Mouse (Mus musculus) spleen, adult 2 months (tissue): Measurements from ENCODE around the gene Rab3a.

Experiments used
- CTCF ChIP-seq: fragments of 200-500 bp; IDR thresholded peaks from 2 replicates; pipeline ENCODE4 v1.5.1; 2011; ENCODE audit warnings: mild to moderate bottlenecking, inconsistent platforms; ENCODE audit not compliant: insufficient read depth, insufficient read length, insufficient replicate concordance; ENCODE audit errors: extremely low read depth
- POLR2A ChIP-seq: fragments of 200-500 bp; IDR thresholded peaks from 2 replicates; pipeline ENCODE4 v1.6.1; 2011; ENCODE audit warnings: low read depth, low read length, inconsistent platforms

DNA sequence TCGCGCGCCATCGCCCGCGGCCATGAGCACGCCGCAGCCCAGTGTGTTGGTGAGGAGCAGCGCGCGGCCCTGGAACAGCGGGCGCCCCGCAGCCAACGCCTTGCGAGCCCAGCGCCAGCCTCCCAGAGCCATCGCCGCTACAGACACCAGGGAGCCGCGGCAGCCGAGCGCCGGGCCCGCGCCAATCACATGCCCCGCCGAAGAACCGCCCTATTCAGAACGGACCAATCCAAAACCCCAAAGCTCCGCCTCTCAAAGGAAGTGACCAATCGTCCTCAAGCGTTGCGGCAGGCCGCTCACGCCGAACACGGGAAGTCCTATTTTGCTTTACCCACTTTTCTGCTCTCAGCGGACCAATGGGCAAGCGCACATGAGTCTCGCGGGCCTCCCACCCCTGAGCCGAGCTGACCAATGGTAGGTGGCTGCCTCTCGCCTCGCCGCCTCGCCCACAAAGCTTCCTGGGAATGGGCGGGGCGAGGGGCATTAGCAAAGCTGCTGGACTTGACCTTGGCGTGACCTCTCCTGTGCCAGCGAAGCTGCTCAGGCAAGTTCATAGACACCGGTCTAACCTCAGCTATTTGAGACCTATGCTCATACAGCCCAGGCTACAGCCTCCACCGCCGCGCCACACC, 6.4 kb downstream of the Rab3a start, which contains the start of gene Mpv17l2:
- TF ChIP-seq CTCF (no peak), POLR2A (peak; percentile 48; the same call in 1 of the 2 replicates)
